Mouse (Mus musculus) brain, embryonic 14.5 days (tissue): ENCODE data around the gene Lyst.

Experiments
- CTCF ChIP-seq: fragments of 200-500 bp; IDR thresholded peaks from 2 replicates; pipeline ENCODE4 v1.5.1; 2012; ENCODE audit warnings: inconsistent platforms, mild to moderate bottlenecking, moderate library complexity, borderline replicate concordance; ENCODE audit not compliant: insufficient read depth, insufficient read length; ENCODE audit errors: extremely low read depth
- POLR2A ChIP-seq: fragments of 200-500 bp; IDR thresholded peaks from 2 replicates; pipeline ENCODE4 v1.6.1; 2012; ENCODE audit warnings: mild to moderate bottlenecking, inconsistent platforms, borderline replicate concordance; ENCODE audit not compliant: poor library complexity, insufficient read depth, insufficient read length, severe bottlenecking; ENCODE audit errors: extremely low read depth

- TF ChIP-seq CTCF (no peak), POLR2A (no peak)
Observed at GRCm38 (mm10) chr13:13647296-13647695, 57.1 kb downstream of the Lyst start.
